Mouse (Mus musculus): ENCODE measurements at regions not wholly inside any gene's neighbourhood (a gene's known extent, or its start where the extent isn't known, plus 50 kb on each side); places are given as distances from the start of the nearest gene placed in this dataset.

DNA sequence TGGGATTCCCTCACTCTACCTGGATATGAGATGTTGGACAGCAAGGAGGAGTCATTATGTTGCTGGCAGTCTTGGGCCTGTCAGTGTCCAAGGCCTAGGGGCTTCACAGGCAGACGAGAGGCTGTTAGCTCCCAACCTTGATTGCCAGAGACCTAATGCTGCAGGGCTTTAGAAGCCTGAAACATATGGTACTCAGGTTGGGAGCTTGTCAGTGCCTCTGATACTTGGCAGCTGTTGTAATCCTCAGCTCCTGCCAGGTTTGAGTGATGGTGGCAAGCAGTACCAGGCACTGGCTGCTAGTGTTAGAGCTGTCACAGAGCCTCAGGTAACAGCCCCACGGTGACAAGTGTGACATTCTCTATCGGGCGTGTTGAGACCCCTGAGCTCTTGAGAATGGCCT is 122.2 kb upstream of the Gm10131 start:
- Histone ChIP-seq H3K9ac (ENCODE audit: insufficient read depth, low read depth, low read length, poor library complexity, severe bottlenecking) (no peak overlapping the region), H3K4me3 (ENCODE audit: insufficient read depth in 1 of 2, low read depth in 1 of 2, low read length in 2 of 2, poor library complexity in 1 of 2, severe bottlenecking in 1 of 2) (no peak overlapping the region), H3K36me3 (ENCODE audit: control insufficient read depth, insufficient read depth, low read length, poor library complexity, severe bottlenecking) (no peaks in the 10 kb centered on the region), H3K9me3 (ENCODE audit: control insufficient read depth, insufficient read depth, low read depth, low read length) (no peaks in the 10 kb centered on the region), H3K27ac (ENCODE audit: insufficient read depth, low read depth, low read length, poor library complexity, severe bottlenecking) (no peak overlapping the region), H3K4me1 (ENCODE audit: control insufficient read depth in 2 of 2, insufficient read depth in 2 of 2, low read length in 2 of 2, poor library complexity in 1 of 2) (no peaks in the 10 kb centered on the region)
- TF ChIP-seq HCFC1 (IDR thresholded peaks at IDR 0.05; ENCODE audit: borderline replicate concordance, insufficient read depth, low read length), result no peak
- TF ChIP-seq MAFK (IDR thresholded peaks at IDR 0.05; ENCODE audit: insufficient read depth, low read depth, low read length), result no peak
- TF ChIP-seq CHD2 (IDR thresholded peaks at IDR 0.05; ENCODE audit: low read depth, low read length), result no peak
- TF ChIP-seq ZC3H11A (IDR thresholded peaks at IDR 0.05; ENCODE audit: borderline replicate concordance, low read depth, low read length), result no peak
- no peak for TF ChIP-seq ZNF384 (IDR thresholded peaks at IDR 0.05; ENCODE audit: low read depth, low read length)
- in situ Hi-C loops (cut with MboI; ENCODE audit: low sequenced_read_pairs in 2 of 2, unreplicated experiment in 2 of 2), result no loop called here
- no peak for DNase-seq (ENCODE audit: low read depth, low spot score)

DNA sequence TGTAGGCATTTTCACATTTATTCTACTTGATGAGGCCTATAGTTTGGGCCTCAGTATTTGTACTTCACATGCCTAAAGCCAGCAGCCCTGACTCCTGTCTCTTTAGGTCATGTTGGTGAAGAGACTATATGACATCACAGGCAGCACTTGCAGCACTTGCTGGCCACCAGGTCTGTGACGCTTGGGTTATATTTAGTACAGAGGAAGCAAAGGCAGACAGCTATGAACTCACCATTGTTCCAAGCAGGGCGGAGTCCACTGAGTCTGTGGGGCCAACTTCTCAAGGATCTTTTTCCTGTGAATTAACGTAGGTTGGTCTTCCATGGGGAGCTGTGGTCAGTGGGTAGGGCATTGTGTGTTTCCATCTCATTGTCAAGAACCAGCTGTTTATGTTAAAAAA is 117.9 kb upstream of the Gm10131 start:
- no peaks in the 10 kb centered on the region for H3K9me3 ChIP-seq (ENCODE audit: control insufficient read depth, insufficient read depth, low read depth, low read length)
- no peak overlapping the region for H3K27ac ChIP-seq (ENCODE audit: insufficient read depth, low read depth, low read length, poor library complexity, severe bottlenecking)
- no peak overlapping the region for H3K4me3 ChIP-seq (ENCODE audit: insufficient read depth in 1 of 2, low read depth in 1 of 2, low read length in 2 of 2, poor library complexity in 1 of 2, severe bottlenecking in 1 of 2)
- no peaks in the 10 kb centered on the region for H3K36me3 ChIP-seq (ENCODE audit: control insufficient read depth, insufficient read depth, low read length, poor library complexity, severe bottlenecking)
- in situ Hi-C loops (cut with MboI; ENCODE audit: low sequenced_read_pairs in 2 of 2, unreplicated experiment in 2 of 2), result no loop called here
- DNase-seq (ENCODE audit: low read depth, low spot score), result no peak
- no peak overlapping the region for H3K9ac ChIP-seq (ENCODE audit: insufficient read depth, low read depth, low read length, poor library complexity, severe bottlenecking)
- peaks cover 0 to 2% of the 10 kb centered on the region in 2 experiments; a peak in 1 of 4 replicates for H3K4me1 ChIP-seq (ENCODE audit: control insufficient read depth in 2 of 2, insufficient read depth in 2 of 2, low read length in 2 of 2, poor library complexity in 1 of 2)
- TF ChIP-seq ZNF384 (IDR thresholded peaks at IDR 0.05; ENCODE audit: low read depth, low read length) (no peak), ZC3H11A (IDR thresholded peaks at IDR 0.05; ENCODE audit: borderline replicate concordance, low read depth, low read length) (no peak), HCFC1 (IDR thresholded peaks at IDR 0.05; ENCODE audit: borderline replicate concordance, insufficient read depth, low read length) (no peak), CHD2 (IDR thresholded peaks at IDR 0.05; ENCODE audit: low read depth, low read length) (no peak), MAFK (IDR thresholded peaks at IDR 0.05; ENCODE audit: insufficient read depth, low read depth, low read length) (no peak)

DNA sequence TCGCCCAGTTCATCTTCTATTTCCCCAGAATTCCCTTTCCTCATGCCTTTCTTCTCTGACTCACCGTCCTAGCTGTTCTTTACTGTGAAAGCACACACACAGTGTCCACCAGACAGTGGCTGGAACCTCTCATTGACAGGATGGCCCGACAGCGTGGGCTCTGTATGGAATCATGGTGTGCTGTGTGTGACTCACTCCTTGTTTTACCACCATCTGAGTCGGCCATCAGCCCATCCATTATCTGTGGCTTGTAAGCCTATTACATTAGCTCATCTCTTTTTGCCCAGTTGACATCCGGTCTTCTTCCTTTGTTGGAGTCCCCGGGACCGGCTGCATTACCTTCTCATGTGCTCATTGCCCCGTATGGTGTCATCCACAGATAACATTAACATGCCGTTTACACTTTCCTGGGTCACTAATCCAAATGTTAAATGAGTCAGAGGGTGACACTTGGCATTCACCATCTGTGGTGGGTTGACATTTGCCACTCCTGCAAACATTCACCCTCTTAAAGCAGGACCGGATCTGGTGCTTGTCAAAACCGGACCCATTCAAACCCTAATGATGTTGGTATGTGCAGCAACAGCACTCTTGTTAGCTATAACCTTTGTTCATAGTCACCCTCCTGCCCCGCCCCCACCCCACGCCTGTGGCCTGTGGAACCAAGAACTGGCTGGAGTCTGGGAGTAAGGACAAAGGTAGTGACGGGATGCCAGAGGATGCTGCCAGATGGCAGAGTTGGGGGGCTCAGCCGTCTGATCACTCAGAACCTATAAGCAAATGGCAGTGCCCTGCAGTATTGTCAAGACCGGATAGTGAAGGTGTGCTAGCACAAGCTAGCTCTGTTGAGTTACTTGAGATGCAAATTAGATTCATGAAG is 113.7 kb upstream of the Gm10131 start:
- no peak for DNase-seq (ENCODE audit: low read depth, low spot score)
- no peak overlapping the region for H3K9ac ChIP-seq (ENCODE audit: insufficient read depth, low read depth, low read length, poor library complexity, severe bottlenecking)
- peaks cover 0 to 2% of the 10 kb centered on the region in 2 experiments; a peak in 1 of 4 replicates for H3K4me1 ChIP-seq (ENCODE audit: control insufficient read depth in 2 of 2, insufficient read depth in 2 of 2, low read length in 2 of 2, poor library complexity in 1 of 2)
- no peaks in the 10 kb centered on the region for H3K9me3 ChIP-seq (ENCODE audit: control insufficient read depth, insufficient read depth, low read depth, low read length)
- TF ChIP-seq ZNF384 (IDR thresholded peaks at IDR 0.05; ENCODE audit: low read depth, low read length), result no peak
- no peak for TF ChIP-seq MAFK (IDR thresholded peaks at IDR 0.05; ENCODE audit: insufficient read depth, low read depth, low read length)
- TF ChIP-seq HCFC1 (IDR thresholded peaks at IDR 0.05; ENCODE audit: borderline replicate concordance, insufficient read depth, low read length), result no peak
- no peak for TF ChIP-seq CHD2 (IDR thresholded peaks at IDR 0.05; ENCODE audit: low read depth, low read length)
- TF ChIP-seq ZC3H11A (IDR thresholded peaks at IDR 0.05; ENCODE audit: borderline replicate concordance, low read depth, low read length), result no peak
- H3K36me3 ChIP-seq (ENCODE audit: control insufficient read depth, insufficient read depth, low read length, poor library complexity, severe bottlenecking), result no peaks in the 10 kb centered on the region
- no peak overlapping the region; the same call in 1 of the 2 replicates for H3K27ac ChIP-seq (ENCODE audit: insufficient read depth, low read depth, low read length, poor library complexity, severe bottlenecking)
- in situ Hi-C loops (cut with MboI; ENCODE audit: low sequenced_read_pairs in 2 of 2, unreplicated experiment in 2 of 2), result no loop called here
- H3K4me3 ChIP-seq (ENCODE audit: insufficient read depth in 1 of 2, low read depth in 1 of 2, low read length in 2 of 2, poor library complexity in 1 of 2, severe bottlenecking in 1 of 2), result no peak overlapping the region

DNA sequence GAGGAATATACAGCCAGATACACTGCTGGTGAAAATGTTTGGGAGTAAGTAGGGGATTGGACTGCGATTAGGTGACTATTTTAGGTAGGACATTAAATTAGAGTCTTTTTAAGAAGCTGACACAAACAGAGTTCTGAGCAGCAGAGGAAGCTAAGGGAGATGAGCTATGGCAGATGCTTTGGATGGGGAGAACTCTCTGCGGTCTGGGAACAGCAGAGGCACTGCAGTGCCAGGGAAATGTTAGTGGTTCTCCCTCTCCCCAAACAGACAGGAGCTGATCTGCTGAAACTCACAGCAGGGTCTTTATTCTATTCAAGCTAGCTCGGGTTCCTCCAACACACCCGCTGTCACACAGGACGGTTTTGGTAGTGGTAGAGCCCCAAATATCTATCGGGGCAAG is 110.7 kb upstream of the Gm10131 start:
- no peak for TF ChIP-seq HCFC1 (IDR thresholded peaks at IDR 0.05; ENCODE audit: borderline replicate concordance, insufficient read depth, low read length)
- no peak for TF ChIP-seq ZNF384 (IDR thresholded peaks at IDR 0.05; ENCODE audit: low read depth, low read length)
- TF ChIP-seq ZC3H11A (IDR thresholded peaks at IDR 0.05; ENCODE audit: borderline replicate concordance, low read depth, low read length), result no peak
- no peak for TF ChIP-seq MAFK (IDR thresholded peaks at IDR 0.05; ENCODE audit: insufficient read depth, low read depth, low read length)
- no peak for TF ChIP-seq CHD2 (IDR thresholded peaks at IDR 0.05; ENCODE audit: low read depth, low read length)
- Histone ChIP-seq H3K4me3 (ENCODE audit: insufficient read depth in 1 of 2, low read depth in 1 of 2, low read length in 2 of 2, poor library complexity in 1 of 2, severe bottlenecking in 1 of 2) (no peak overlapping the region), H3K27ac (ENCODE audit: insufficient read depth, low read depth, low read length, poor library complexity, severe bottlenecking) (no peak overlapping the region), H3K9ac (ENCODE audit: insufficient read depth, low read depth, low read length, poor library complexity, severe bottlenecking) (no peak overlapping the region), H3K9me3 (ENCODE audit: control insufficient read depth, insufficient read depth, low read depth, low read length) (no peaks in the 10 kb centered on the region), H3K36me3 (ENCODE audit: control insufficient read depth, insufficient read depth, low read length, poor library complexity, severe bottlenecking) (no peaks in the 10 kb centered on the region), H3K4me1 (ENCODE audit: control insufficient read depth in 2 of 2, insufficient read depth in 2 of 2, low read length in 2 of 2, poor library complexity in 1 of 2) (peaks cover 0 to 2% of the 10 kb centered on the region in 2 experiments; a peak in 1 of 4 replicates)
- DNase-seq (ENCODE audit: low read depth, low spot score), result no peak
- in situ Hi-C loops (cut with MboI; ENCODE audit: low sequenced_read_pairs in 2 of 2, unreplicated experiment in 2 of 2), result no loop called here

Data from ES-E14 (cell line).